Mouse (Mus musculus) adrenal gland, postnatal 4 days (tissue): Measurements from ENCODE around the gene Fam178b. TPM values are rescaled to one million over a fixed set of nuclear protein-coding genes. Genes with fewer than 3 reads are reported as not detected.
"Not testable (repeated sequence)": the region's sequence is repeated elsewhere in the genome, so short reads cannot be mapped to it uniquely, and the experiment has no call there.

Experiments
- DNase-seq, 2 experiments: peaks; one replicate each; pipeline ENCODE4 v3.0.0; 2021 to 2022; ENCODE audit warnings: low spot score in 2 of 2, mixed read lengths in 2 of 2
- total RNA-seq, 2 experiments: library from RNA; stranded (reverse); gene quantifications; 2 replicates each; pipeline ENCODE4 v1.2.3; 2021

Fam178b gene
- total RNA-seq, 2 experiments from 2014 or later: 1.0 to 1.2 TPM

- no peak for DNase-seq
These were observed 51.6 kb downstream of the Fam178b start for GRCm38 (mm10) chr1:36631391-36631790.

- no peak for DNase-seq
These were observed 52.8 kb downstream of the Fam178b start for GRCm38 (mm10) chr1:36630053-36630739.

GRCm38 (mm10) chr1:36628585-36628984, 54.4 kb downstream of the Fam178b start:
- no peak for DNase-seq

- DNase-seq: no peak
These were observed 57.5 kb downstream of the Fam178b start for GRCm38 (mm10) chr1:36625442-36625841.

- not testable (repeated sequence) for DNase-seq
These were observed 67.0 kb downstream of the Fam178b start for GRCm38 (mm10) chr1:36615958-36616357.

- no peak for DNase-seq
These were observed 67.8 kb downstream of the Fam178b start for GRCm38 (mm10) chr1:36615188-36615587.

- DNase-seq: no peak
These were observed 68.4 kb downstream of the Fam178b start for GRCm38 (mm10) chr1:36614584-36614983.

- no peak for DNase-seq
These were observed 69.5 kb downstream of the Fam178b start for GRCm38 (mm10) chr1:36613374-36613895.

- no peak for DNase-seq
These were observed 70.6 kb downstream of the Fam178b start for GRCm38 (mm10) chr1:36612362-36612761.

GRCm38 (mm10) chr1:36611449-36612123, 71.4 kb downstream of the Fam178b start:
- DNase-seq: no peak

- DNase-seq: no peak
These were observed 74.8 kb downstream of the Fam178b start for GRCm38 (mm10) chr1:36608211-36608610.

GRCm38 (mm10) chr1:36606951-36607350, 76.0 kb downstream of the Fam178b start:
- no peak for DNase-seq

GRCm38 (mm10) chr1:36604254-36605156, 78.5 kb downstream of the Fam178b start:
- DNase-seq: no peak

- no peak for DNase-seq
These were observed 79.6 kb downstream of the Fam178b start for GRCm38 (mm10) chr1:36603361-36603760.

- DNase-seq: no peak
These were observed 80.7 kb downstream of the Fam178b start for GRCm38 (mm10) chr1:36602271-36602670.

- DNase-seq: no peak
These were observed 84.6 kb downstream of the Fam178b start for GRCm38 (mm10) chr1:36598411-36598810.

GRCm38 (mm10) chr1:36596114-36596513, 86.9 kb downstream of the Fam178b start:
- peak in 1 of 2 experiments; percentile 49 for DNase-seq

GRCm38 (mm10) chr1:36595167-36595931, 87.6 kb downstream of the Fam178b start:
- no peak for DNase-seq

GRCm38 (mm10) chr1:36593099-36593498, 89.9 kb downstream of the Fam178b start:
- no peak for DNase-seq

GRCm38 (mm10) chr1:36591408-36591807, 91.6 kb downstream of the Fam178b start:
- DNase-seq: no peak

- DNase-seq: no peak
These were observed 92.3 kb downstream of the Fam178b start for GRCm38 (mm10) chr1:36590664-36591063.
